Mouse (Mus musculus) adrenal gland, adult (tissue): ENCODE results near the gene Ptprn2.

Experiments
- DNase-seq, 2 experiments: peaks; one replicate each; pipeline ENCODE4 v3.0.0; 2022 to 2023; ENCODE audit warnings: low spot score in 1 of 2; ENCODE audit not compliant: inconsistent age in 2 of 2

Gene Ptprn2

DNA sequence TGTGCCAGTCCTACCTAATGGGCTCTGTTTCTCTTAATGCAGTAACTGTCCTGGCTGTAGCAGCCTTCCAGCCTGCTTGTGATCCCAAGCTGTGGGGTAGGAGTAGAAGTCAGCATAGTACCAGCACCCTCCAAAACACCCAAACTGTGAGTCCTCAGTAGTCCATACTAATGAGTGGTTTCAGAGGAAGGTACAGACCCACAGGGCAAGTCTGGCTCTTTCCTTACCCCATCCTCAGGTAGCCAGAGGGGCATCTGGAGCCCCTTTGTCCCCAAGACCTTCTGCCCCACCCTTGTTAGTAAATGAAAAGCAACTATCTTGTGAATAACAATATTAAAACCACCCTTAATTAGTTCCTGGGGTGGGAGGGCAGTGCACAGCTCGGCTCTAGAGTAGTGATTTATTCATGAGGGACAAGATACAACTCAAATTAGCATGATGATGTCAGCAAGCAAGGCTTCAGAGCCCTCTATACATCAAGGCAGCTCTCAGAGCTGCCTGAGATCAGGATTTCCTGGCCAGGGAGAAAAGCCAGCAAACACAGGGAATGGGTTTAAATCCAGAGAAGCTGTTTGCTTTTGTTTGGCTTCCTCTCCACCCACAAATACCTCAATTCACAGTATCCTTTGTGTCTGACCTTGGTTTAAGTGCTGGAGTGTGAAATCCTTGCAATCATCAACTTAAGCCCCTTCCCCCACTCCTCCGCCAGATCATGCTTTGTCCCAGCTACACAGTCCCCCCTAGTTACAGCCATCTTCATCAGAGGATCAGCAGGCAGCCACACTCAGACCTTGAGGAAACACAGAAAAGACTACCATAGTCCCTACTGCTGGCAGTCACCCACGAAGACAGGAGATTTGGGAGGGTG lies 562.1 kb downstream of the Ptprn2 start:
- no peak for DNase-seq

GRCm38 (mm10) chr12:117049829-117050228 lies 564.3 kb downstream of the Ptprn2 start:
- no peak for DNase-seq

DNA sequence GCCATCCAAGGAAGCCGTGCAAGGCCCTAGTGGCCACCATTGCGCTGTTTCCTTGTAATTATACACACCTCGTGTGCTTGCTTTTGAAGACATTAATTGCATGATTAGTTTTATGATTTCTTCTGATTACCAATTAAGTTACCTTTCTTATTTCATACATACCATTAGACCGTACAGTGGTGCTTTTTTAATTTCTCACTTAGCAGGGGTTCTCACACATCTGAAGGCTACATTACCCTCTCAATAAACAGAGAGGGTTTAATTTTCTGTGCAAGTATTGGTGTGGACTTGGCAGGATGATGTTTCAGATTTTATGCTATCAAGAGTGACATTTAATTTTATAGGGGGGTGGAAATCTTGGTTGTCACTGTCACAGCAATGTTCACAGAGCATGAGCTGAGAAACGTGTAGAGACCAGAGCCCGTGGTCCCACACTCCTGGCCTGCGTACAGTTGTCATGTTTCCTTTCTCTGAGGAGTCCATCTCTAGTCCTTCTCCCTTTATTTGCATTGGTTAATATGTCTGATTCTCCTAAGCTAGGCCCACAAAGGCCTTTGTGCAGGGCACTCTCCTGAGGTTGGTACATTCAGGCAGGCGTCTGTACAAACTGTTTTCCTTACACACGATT lies 567.8 kb downstream of the Ptprn2 start:
- no peak for DNase-seq

DNA sequence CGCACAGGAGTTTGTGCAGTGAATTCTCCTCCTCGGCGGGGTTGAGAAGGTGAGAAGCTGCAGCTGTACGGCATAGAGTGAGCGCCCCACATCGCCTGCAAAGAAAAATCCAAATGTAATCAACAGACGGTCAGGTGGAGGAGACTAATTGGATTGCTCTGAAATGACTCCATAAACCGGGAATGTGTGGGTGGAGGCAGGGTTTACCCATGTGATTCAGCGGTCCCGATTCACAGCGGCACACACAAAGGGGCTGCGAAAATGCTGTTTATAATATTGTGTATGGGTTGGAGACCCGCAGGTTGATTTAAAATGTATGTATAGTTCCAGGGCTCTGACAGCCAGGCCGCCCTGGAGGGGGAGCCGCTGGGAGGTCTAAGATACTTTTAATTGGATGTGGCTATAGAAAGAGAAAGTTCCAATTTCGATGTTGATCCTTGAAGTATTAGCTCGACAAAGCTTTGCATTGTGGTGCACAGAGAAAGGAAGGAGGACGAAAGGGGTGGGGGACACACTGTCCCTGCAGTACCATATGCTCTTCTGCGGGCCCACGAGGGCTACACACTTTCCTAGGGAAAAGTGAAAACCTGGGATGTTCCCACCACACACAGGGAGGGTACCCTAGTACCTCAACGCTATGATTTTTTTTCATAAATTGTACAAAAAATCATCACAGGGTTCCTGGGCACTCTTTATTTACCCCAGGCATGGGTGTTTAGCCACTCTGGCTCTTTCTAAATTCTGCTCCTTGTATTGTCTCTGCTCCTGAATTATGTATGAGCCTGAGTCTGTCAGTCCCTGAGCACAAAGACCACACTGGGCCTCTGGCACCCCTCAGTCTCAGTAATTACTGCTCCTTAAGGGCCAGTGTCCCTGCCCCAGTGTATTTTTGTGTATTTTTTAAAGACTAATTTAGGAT lies 568.6 kb downstream of the Ptprn2 start:
- DNase-seq = peak in 1 of 2 experiments; percentile 55

DNA sequence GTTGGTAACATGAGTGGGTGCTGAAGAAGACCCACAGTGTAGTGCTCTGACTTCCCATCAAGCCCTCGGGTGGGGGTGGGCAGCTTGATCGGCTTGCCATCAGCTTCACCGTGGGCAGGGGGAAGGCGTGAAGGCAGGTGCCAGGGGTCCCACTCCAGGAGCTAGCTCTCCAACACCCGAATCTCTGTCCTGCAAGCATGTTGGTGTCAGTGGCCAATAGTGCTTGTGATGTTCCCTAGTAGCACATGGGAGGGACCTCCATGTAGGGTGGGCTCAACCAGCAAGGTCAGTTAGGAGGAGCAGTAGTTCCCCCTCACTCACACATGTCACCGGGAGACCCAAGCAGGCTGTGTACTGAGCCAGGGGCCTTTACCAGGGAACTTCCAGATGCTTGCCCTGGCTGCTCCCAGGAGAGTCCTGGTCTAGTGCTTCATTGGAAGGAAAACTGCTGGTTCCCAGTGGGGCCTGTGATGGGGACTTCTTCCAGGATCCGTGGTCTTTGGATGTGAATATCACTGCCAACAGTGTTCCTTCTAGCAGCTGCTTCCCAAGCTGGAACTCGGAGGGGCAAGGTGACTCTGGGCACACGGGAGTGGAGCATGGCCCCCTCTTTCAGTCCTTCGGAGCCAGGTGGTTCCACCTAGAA lies 569.5 kb downstream of the Ptprn2 start:
- DNase-seq = no peak

- no peak for DNase-seq
These were observed 572.9 kb downstream of the Ptprn2 start for GRCm38 (mm10) chr12:117058184-117058958.

DNA sequence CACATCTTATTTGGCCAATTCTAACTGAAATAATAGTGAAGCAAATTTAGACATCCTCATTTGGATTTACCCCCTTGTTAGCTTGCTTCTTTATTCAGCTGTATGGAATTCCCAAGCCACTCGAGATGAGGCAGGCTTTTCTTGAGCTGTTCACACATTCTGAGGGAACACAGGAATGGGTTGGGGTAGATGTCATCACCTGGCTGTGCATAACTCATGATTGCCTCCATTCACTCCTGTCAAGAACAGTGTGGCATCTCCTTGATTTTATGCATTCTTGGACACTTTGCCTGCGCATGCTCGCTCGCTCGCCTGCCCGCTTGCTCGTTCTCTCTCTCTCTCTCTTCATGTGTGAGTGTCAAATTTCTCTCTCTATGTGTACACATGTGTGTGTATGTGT lies 573.5 kb downstream of the Ptprn2 start:
- DNase-seq = no peak

GRCm38 (mm10) chr12:117077664-117078063 lies 592.1 kb downstream of the Ptprn2 start:
- no peak for DNase-seq

GRCm38 (mm10) chr12:117078945-117079344 lies 593.4 kb downstream of the Ptprn2 start:
- no peak for DNase-seq

DNA sequence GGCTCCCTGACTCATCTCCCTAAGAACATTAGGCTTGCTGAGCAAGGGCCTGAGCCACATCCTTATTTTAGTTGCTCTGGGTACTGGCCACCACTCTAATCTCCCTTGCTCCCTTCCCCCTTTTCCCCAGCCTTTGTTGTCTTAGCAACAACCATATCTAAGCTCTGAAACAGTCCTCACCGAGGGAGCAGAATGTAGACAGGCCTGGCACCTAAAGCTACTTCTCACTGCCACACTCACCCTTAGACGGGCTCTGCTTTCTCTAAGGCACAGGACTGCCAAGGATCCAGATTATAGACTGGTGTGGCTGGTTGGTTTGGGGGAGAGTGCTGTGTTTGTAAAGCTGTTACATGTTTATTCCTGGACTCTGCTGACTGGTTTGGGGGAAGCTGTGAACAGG lies 594.2 kb downstream of the Ptprn2 start:
- no peak for DNase-seq

DNA sequence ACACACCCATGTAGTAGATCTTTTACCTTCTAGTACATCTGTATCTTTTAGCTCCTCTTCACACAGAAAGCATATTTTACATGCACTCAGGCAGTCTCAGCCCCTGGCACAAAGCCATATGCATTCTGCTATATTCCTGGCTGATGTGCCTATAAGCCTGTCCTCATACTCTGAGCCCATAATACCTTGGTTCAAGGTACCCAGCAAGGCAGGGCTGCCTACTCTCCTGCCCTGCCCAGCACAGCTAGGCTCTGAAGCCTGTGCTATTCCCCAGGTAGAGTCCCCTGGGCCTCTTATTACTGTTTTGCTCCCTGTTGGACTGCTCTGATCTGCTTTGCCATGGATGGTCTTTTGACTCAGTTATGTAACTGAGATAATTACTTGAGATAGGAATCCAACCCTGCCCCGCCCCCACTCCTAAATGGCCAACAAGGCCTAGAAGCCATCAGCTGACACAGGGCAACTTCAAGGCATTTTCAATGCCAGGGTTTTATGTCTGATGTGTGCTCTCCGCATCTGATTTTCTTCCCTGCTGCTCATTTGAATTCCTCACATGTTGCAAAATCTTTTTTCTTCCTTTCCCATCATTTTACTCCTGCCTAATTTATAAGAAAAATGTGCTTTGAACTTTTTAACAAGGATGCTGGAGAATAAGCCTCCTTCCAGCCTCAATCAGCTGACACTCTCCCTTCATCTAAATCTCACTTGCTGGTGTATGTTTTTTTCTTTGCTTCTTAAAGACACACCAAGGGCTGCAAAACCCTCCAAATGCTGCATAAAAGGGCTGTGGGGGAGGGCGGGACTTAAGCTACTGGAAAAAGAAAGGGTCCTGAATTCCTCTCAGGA lies 598.6 kb downstream of the Ptprn2 start:
- DNase-seq = peak; percentile 36 to 70

DNA sequence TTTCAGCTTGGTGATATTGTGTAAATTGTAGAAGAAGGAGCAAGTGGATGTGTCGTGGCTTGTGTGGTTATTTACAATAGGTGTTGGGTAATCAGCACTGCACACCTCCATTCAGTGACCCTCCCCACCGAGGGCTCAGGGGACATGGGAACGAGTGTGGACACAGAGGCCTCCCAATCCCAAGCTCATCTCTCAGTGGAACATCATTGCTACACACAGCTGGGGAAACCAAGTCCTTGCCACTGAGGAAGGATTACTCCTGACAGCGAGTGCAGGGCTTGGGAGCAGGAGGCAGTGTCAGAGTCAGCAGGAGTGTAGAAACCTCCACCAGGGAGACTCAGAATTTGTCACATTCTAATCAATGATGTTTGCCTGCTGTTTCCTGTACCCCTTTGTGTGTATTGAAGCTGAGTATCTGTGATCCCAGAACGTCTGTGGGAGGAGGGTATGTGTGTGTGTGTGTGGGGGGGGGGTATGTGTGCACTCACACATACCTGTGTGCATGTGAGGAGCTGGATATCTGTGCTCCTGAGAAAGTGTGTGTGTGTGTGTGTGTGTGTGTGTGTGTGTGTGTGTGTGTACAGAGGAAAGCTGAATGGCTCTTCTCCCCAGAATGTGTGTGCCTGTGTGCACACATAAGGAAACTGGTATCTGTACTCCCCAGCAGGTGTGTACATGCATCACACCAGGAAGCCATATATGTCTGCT lies 599.3 kb downstream of the Ptprn2 start:
- no peak for DNase-seq

- peak; percentile 56 to 86 for DNase-seq
These were observed 600.3 kb downstream of the Ptprn2 start for GRCm38 (mm10) chr12:117085661-117086335.

DNA sequence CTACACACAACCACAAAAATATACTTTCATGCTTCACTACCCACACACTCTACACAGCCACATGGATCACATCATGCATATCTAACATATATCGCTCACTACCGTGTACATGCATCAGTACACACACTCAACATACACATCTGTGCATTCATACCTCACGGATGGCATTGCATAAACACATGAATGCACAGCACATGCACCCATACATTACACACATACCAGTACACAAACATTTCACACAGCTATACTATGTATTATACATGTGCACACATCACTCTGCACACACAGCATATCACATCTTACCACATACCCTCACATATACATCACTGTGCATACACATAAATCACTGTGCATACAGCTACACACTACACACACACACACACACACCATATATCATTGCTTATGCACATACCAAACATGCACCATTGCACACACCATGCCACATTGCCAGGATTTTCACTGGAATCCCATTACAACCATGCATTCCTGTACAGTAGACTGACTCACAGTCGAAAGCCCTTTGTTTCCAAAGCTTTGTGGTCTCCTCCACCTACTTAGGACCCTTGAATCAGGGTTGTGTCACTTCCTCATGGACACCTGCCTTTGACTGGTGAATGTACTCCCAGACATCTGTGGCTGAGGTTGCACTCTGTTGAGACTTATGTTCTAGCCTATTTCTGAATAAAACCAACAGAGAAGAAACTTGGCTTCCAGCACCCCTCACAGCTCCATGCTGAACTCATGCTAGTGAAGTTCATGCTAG lies 607.0 kb downstream of the Ptprn2 start:
- DNase-seq = no peak

- no peak for DNase-seq
These were observed 610.4 kb downstream of the Ptprn2 start for GRCm38 (mm10) chr12:117095941-117096340.

- no peak for DNase-seq
These were observed 612.8 kb downstream of the Ptprn2 start for GRCm38 (mm10) chr12:117098295-117098694.

DNA sequence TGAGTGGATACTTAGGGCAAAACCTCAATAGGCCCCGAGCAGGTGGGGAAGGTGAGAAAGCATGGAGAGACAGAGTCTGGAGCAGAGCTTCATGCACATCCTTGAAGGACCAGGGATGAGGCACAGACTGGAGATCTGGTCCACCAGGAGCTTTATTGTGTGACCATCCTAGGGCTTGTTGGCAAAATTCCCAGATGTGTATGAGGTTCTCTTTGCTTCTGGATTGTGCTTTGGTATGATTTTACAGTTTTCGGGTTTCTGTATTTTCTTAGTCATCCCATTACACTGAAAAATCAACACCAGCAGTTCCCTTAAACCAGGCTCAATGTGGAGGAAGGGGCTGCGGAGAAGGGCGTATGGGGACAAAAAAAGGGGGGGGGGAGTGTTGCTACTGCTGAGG lies 621.2 kb downstream of the Ptprn2 start:
- DNase-seq = no peak
